Mouse (Mus musculus) lung, postnatal 36 days (tissue): ENCODE results near the gene Pcsk7.
A peak's percentile ranks its signal among the peaks of the same experiment; 100 is the strongest.

ENCODE experiments used
- DNase-seq: peaks from one replicate; pipeline ENCODE4 v3.0.0; 2022; ENCODE audit warnings: mixed read lengths

The Pcsk7 gene

DNA sequence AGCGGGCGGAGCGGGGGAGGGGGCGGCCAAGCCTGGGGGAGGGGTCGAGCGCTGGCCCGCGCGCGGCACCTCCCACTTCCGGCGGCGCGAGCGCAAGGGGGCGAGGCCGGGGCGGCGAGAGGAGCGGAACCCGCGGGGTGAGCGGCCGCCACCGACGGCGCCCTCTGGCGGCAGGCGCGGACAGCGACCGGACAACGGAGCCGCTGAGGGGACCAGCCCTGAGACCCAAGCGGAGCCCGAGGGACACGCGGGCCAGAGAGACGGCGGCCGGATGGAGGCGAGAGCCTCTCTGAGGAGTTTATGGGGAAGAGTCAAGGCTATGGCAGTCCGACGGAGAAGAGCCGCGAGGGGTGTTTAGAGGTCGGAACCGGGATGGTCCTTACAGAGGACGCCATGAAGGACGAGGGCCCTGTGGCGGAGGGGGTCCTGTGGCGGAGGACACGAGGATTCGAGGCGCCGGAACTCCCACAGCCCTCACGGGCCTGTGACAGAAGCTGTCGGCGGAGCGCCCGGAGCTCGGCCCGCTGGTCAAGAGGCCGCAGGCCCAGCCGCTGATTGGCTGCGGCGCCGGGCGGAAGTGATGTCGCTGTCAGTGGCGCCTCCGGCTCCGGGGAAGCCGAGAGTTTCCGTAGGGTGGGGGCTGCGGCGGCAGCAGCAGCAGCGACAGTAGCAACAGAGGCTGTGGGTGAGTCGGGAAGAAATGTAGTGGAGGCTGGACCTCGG is at the start of gene Pcsk7, which contains the start of gene Rnf214:
TSS of gene Pcsk7 (plus strand) at position 143 of the 723 bp plus-strand sequence.
TSS of gene Rnf214 (minus strand) at position 557 of the 723 bp plus-strand sequence.
- DNase-seq, result peak; percentile 94

DNA sequence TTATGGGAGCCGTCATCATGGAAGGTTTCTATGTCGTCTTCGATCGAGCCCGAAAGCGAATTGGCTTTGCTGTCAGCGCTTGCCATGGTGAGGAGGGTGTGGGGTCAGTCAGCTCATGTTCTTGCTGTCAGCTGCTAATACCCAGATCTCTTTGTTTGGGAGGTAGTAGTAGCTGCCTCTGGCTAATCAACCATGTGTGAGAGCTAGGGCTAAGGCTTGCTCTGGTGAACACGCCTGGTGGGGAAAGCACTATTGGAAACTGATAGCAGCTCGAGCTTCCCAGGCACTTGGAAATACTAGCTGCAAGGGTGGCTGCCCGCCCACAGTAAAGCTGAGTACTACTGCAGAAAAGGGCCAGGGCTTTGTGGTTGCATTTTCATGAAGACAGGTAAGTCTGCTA is 46.9 kb upstream of the Pcsk7 start:
- DNase-seq, result no peak

DNA sequence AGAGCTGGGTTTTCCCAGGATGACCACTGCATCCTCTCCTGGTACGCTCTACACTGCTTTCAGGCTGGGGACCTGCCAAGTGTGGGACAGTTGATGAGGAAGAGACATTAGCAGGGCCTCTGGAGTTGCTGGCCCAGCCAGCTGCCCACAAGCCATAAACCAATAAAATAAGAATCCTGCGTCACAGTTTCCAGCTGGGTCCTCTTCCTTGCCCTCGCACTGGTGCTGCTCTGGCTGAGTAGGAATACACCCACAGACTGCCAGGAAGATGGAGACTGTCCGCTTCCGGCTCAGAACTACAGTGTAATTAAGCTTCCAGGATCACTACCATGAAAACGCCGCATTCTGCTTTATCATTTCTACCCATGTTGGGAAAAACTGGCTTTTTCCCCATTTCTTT is 44.5 kb upstream of the Pcsk7 start:
- DNase-seq, result no peak

- no peak for DNase-seq
Measured at GRCm38 (mm10) chr9:45869181-45869580, 37.1 kb upstream of the Pcsk7 start.

GRCm38 (mm10) chr9:45870265-45870664 is 36.0 kb upstream of the Pcsk7 start:
- no peak for DNase-seq

DNA sequence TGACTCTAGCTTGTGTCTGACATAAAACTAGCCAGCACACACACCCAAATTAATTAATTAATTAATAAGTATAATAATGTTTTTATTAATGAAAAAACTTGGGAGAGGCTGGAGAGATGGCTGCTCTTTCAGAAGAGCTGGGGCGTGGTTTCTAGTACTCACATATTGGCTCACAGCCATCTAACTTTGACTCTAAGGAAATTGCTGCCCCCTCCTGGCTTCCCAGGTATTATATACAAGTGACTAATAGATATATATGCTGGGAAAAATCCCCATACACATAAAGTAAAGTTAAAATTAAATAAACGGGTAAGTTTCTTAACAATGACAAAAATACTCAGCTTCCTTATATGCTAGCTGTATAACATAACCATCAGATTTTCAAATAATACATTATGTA is 28.4 kb upstream of the Pcsk7 start:
- peak; percentile 88 for DNase-seq

DNA sequence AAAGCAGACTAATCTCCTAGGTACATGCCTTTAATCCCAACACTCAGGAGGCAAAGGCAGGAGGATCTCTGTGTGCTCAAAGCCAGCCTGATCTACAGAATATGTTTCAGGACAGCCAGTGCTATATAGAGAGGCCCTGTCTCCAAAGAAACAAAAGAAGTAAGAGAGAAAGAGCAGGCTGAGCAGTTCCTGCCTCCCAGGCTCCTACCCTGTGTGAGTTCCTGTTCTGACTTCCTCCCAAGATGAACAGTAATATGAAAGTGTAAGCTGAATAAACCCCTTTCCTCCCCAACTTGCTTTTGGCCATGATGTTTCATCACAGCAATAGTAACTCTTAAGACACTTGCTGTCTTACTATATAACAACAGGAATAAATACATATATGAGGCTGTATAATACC is 12.6 kb upstream of the Pcsk7 start:
- DNase-seq, result no peak

GRCm38 (mm10) chr9:45905196-45905595 is 1.1 kb upstream of the Pcsk7 start:
- DNase-seq, result no peak

DNA sequence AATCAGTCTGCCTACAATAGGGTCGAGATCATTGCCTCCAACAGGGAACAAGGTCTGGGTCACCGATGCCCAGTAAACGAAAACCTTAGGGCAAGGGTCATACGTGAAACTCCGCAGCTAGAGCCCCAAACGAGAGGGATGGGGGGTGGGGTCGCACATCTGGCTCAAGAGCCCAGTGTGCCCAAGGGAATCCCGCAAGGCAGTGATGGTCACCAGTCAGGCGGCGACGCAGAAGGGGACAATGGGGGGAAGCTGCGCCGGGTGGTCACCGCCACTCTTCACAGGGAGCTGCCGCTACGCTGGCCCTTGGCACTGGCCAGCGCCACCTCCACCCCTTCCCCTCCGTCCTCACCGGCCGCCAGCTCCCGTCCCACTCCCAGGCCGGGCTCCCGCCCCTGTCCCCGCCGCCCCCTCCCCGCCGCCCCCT is 473 bp upstream of the Pcsk7 start:
- DNase-seq, result no peak

GRCm38 (mm10) chr9:45907078-45907428 is 756 bp downstream of the Pcsk7 start:
- DNase-seq, result peak; percentile 38

GRCm38 (mm10) chr9:45910995-45911394 is 4.7 kb downstream of the Pcsk7 start:
- DNase-seq, result no peak

- peak; percentile 75 for DNase-seq
Measured at GRCm38 (mm10) chr9:45911673-45912072, 5.4 kb downstream of the Pcsk7 start.

GRCm38 (mm10) chr9:45915659-45916058 is 9.4 kb downstream of the Pcsk7 start:
- DNase-seq, result no peak

DNA sequence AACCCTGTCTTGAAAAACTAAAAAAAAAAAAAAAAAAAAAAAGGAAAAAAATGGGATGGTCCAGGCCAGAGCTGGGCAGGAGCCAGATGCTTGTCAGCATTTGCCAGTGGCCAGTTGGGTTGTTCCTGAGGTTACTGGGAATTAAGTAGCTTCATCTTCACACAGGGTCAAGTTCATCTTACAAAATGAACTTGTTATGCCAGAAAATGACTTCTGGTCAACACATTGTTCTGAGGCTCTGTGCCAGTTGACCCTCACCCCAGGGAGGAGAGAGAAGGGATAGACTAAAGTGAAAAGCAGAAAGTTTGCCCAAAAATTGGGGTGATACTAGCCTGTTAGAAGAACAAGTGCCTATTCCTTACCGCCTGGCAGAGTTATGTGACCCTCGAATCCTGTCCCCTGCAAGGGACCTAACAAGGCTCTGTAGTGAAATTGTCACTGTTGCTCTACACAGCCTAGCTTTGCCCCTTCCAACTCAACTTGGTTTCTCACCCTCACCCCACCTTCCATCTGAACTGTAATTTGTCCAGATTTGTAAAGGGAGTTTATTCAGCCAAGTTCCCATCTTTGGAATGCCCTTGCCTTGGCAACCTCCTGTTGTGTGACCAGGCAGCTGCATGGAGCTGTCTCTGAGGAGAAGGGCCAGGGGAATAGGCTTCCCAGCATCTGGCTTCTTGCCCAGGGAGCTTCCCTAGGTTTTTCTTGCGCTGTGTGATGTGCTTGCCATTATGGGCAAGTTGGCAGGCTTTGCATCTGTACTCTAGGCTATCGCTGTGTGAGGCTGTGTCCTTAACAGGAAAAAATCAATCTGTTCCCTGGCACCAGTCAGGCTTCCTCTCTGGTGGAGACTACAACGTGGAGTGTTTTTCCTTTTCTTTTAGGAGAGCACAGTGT is 11.0 kb downstream of the Pcsk7 start:
- peak; percentile 85 for DNase-seq

GRCm38 (mm10) chr9:45919895-45920294 is 13.6 kb downstream of the Pcsk7 start:
- DNase-seq, result peak; percentile 36

DNA sequence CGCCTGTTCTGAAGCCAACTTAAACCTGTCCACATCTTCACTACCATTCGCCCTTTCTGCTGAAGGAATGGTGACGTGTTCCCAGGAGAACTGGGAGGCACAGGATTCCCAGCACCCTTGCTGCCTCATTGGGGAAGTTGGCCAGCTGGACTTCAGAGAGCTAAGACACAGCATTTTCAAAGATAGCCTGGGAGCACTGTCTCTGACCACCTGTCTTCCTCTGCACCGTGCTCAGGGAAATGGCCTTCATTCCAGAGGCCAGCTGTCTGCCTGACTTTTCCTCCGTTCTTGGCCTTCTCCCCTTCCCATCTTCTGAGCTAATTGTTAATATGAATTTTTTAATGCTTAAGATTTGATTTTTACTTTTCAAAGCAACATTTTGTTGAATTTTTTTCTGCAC is 23.0 kb downstream of the Pcsk7 start:
- no peak for DNase-seq

DNA sequence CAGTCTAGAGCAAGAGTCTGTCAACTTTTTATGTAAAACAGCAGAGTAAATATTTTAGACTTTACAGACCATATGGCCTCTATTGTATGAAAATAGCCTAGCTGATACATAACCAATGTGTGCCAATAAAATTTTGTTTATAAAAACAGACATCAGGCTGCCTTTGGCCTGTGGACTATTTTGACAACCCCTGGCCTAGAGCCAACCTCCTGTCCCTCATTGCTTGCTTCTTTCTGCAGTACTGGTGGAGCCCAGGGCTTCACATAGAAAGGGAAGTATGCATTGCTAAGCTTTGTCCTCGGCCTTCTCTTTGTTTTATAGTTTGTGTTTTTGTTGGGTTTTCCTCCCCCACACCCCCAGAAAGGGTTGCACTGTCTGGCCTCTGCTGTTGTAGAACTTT is 25.7 kb downstream of the Pcsk7 start:
- peak; percentile 42 for DNase-seq

- DNase-seq, result peak; percentile 36
Measured at GRCm38 (mm10) chr9:45932571-45933415, 26.5 kb downstream of the Pcsk7 start.

- peak; percentile 61 for DNase-seq
Measured at GRCm38 (mm10) chr9:45935628-45936210, 29.4 kb downstream of the Pcsk7 start, which contains the start of gene Tagln. Tagln (minus strand) TSS chr9:45936058.

DNA sequence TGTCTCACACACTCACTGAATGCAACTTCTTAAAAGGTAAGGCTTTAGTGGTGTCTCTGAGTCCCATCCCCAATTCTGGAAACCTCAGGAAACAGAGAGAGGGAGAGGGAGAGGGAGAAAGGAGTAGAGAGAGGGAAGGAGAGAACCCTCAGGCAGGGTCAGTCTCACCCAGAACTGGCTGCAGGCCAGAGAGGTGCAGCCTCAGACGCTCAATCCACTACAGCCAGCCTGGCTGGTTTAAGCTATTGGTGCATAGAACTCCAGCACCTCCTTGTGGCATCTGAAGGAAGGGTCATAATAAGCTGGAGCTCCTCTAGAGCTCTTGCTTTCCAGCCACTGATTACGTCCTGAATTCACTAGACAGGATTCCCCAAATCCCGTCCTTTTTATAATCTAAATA is 30.6 kb downstream of the Pcsk7 start:
- DNase-seq, result peak; percentile 89

DNA sequence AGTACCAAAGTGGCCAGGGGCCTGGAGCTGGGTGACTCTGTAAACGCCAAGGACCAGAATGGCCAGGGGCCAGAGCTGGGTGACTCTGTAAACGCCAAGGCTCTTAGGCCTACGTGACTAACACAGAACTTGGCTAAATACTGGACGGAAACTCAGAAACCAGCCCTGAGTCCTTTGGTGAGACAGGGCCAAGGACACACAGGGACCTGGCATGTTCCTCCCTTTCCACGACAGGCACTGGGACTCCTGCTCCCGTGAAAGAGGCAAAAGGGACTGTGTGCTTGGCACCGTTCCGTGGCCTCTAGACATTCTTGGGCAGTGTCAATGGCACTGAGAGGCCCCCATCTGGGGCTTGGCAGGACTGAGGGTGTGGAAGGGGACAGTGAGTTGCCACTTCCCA is 31.8 kb downstream of the Pcsk7 start:
- DNase-seq, result no peak

DNA sequence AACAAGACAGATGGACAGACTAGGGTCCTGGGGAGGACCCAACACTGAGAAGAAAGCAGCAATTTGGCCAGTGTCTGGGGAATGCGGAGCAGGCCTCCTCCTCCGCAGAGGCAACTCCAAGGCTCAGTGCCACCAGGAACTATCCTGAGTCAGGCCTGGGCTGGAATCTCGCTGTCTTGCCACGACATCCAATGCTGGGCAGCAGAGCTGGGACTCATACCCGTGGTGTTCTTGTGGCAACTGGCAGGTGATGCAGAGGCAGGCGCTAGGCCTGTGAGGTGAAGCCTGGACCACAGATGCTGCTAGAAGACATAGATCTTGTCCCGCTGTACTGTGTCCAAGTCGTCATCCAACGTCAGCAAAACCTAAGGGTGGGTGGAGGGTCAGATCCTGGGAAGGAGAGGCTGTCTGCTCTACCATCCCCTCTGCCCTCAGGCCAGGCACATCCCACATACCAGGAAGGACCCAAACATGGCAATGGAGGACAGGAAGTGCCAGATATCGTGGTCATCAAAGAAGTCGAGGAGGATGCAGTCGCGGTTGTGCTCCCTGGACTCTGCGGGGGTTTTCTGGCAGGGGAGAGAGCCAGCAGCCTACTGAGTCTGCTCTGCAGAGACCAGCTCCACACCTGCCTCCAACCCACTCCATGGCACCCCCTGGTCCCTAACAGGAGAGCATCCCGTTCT is 32.8 kb downstream of the Pcsk7 start:
- DNase-seq, result no peak
